Mouse (Mus musculus) brain, embryonic 14.5 days (tissue): ENCODE results near the gene Msrb3. TPM values are rescaled to one million over a fixed set of nuclear protein-coding genes. Genes with fewer than 3 reads are reported as not detected.

ENCODE experiments used
- DNase-seq: peaks from one replicate; pipeline ENCODE4 v3.0.0-alpha.2; 2011; ENCODE audit warnings: low read depth
- CTCF ChIP-seq: fragments of 200-500 bp; IDR thresholded peaks from 2 replicates; pipeline ENCODE4 v1.5.1; 2012; ENCODE audit warnings: inconsistent platforms, mild to moderate bottlenecking, moderate library complexity, borderline replicate concordance; ENCODE audit not compliant: insufficient read depth, insufficient read length; ENCODE audit errors: extremely low read depth
- POLR2A ChIP-seq: fragments of 200-500 bp; IDR thresholded peaks from 2 replicates; pipeline ENCODE4 v1.6.1; 2012; ENCODE audit warnings: mild to moderate bottlenecking, inconsistent platforms, borderline replicate concordance; ENCODE audit not compliant: poor library complexity, insufficient read depth, insufficient read length, severe bottlenecking; ENCODE audit errors: extremely low read depth
- polyA plus RNA-seq: library from polyadenylated mRNA; depleted of rRNA; stranded (reverse); fragments of >200 nt; gene quantifications from 2 replicates; pipeline ENCODE4 v1.2.3, GENCODE M21; 2012

Msrb3 gene
- polyA plus RNA-seq, 1 experiment, result 4.1 TPM

DNA sequence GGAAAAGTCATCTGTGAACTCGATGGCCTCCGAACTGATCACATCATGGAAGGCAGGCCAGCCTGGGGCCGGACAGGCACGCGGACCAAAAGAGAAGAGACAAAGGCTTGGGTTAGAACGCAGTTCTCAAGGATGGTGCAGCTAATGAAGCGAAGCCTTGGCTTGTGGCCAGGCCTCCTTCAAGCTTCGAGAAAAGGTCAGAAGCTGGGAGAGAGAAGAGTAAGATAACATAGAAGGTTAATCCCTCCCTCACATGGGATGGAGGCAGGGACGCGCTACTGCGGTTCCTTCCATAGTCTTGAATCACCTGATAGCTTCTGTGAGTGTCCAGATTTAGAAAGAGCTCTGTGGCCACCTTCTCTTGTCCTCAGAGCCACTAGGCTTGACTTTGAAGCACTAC, 107.5 kb downstream of the Msrb3 start:
- TF ChIP-seq CTCF (no peak), POLR2A (no peak)
- no peak for DNase-seq

DNA sequence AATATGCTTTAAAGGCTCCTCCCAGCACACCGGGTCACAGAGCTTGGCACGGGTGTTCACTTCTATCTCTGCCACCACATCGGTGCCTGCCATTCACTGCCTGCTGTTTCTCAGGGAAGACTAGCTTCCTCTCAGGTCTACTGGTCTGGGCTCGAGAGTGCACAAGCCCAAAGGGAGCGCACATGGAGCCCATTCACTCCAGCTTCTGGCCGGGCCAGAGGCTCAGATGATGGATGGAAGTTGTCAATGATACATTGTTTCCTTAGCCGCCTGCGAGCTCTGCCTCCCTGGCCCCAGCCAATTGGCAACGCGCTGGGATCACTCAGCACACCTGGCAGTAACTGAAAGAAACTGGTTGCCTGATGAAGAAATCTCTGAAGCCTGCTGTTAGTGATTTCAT, 111.7 kb downstream of the Msrb3 start:
- peak; percentile 44 for DNase-seq
- TF ChIP-seq CTCF, result no peak
- no peak for TF ChIP-seq POLR2A

DNA sequence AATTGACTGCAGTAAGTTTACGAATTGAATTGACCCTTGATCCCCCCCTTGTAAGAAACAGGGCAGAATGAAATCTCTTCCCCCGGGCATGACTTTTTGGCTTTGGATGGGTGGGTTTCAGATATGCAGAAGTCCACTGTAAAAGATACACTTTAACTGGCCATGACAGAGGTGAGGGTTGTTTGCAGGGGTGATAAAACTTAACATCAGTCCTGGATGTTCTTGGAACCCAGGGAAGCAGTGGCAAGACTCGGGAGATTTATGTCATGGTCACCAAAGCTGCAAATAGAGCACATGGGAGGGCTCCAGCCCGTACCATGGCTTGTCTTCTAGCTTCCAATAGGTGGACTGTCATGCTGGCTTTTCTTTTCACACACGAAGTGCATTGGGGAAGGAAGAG, 114.4 kb downstream of the Msrb3 start:
- no peak for TF ChIP-seq POLR2A
- no peak for TF ChIP-seq CTCF
- no peak for DNase-seq

DNA sequence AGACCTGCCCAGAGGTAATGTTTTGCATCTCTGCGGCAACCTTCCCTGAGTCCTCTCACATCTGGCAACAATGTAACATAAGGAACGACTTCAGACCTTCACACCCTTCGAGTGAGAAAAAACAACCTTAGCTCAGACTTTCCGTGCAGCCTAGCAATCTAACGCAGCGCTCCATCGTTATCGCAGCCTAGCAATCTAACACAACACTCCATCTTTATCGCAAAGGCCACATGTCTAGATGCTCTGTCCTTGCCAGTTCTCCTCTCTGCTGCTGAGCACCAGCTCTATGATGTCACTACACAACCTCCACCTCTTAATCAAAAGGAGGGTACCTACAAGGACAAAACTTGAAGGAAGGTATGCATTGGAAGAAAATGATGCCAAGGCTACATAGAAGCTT, 115.5 kb downstream of the Msrb3 start:
- peak; percentile 35 for DNase-seq
- no peak for TF ChIP-seq CTCF
- TF ChIP-seq POLR2A, result no peak

DNA sequence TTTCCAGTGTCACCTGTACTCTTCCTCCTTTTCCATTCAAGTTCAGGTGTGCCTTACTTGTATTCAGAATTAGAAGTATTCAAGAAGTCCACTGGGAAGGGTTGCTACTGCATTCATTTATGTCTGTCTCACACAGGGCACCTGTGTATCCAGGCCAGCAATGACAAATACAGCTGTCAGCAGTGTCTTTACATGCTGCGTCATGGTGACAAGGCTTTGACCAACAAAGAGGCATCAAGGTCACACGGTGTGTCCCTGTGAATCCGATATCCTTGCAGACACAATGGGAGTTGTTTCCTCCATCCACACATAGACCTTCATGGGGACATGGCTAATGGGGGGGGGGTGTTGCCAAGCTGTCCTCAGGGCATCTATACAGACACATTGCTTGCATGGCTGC, 121.4 kb downstream of the Msrb3 start:
- TF ChIP-seq CTCF (no peak), POLR2A (no peak)
- no peak for DNase-seq

DNA sequence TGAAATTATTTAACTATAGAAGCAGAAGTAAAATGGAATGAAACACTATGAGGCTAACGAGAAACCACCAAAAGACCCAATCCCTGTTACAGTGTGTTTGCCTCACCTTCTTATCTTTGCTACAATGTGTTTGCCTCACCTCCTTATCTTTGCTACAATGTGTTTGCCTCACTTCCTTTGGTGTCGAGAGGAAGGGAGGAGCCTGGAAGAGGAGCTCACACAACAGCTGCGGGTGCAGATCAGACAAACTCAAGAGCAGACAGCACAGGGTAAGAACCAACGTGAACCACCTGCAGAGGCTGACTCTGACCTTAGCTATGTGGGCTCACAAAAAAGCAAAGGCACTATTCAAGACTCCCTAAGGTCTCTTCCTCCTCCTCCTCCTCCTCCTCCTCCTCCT, 123.5 kb downstream of the Msrb3 start:
- no peak for DNase-seq
- no peak for TF ChIP-seq CTCF
- TF ChIP-seq POLR2A, result no peak

DNA sequence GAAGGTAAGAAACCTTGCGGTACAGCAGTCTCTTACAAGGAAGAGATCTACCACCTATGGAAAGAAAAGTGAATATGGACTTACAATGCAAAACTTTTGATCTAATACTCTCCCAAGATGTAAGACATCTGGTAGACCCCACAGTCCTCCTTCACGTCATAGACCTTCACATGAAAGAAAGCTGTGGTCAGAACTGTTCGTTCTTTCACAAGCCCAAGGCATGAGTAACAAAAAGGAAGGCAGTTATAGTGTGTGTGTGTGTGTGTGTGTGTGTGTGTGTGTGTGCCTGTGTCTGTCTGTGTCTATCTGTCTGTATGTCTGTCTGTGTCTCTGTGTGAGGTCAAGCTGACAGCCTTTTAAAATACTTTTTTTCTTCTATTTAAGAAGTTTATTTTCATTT, 131.5 kb downstream of the Msrb3 start:
- no peak for DNase-seq
- no peak for TF ChIP-seq POLR2A
- no peak for TF ChIP-seq CTCF

DNA sequence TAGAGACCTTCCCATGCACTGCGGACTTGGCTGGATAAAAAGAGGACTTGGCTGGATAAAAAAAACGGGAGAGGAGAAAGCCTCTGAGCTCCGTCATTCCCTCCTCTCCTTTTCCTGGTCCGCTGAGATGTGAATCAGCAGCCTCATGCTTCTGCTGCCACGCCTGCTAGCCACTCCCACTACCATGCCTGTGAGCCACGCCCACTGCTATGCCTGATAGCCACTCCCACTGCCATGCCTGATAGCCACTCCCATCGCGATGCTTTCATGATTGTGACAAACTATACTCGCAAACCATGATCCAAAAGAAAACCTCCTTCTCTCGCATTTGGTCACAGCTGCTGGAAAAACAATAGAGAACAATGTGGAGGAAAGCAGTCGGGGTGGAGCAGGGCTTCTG, 133.5 kb downstream of the Msrb3 start:
- TF ChIP-seq POLR2A (no peak), CTCF (no peak)
- DNase-seq, result no peak

DNA sequence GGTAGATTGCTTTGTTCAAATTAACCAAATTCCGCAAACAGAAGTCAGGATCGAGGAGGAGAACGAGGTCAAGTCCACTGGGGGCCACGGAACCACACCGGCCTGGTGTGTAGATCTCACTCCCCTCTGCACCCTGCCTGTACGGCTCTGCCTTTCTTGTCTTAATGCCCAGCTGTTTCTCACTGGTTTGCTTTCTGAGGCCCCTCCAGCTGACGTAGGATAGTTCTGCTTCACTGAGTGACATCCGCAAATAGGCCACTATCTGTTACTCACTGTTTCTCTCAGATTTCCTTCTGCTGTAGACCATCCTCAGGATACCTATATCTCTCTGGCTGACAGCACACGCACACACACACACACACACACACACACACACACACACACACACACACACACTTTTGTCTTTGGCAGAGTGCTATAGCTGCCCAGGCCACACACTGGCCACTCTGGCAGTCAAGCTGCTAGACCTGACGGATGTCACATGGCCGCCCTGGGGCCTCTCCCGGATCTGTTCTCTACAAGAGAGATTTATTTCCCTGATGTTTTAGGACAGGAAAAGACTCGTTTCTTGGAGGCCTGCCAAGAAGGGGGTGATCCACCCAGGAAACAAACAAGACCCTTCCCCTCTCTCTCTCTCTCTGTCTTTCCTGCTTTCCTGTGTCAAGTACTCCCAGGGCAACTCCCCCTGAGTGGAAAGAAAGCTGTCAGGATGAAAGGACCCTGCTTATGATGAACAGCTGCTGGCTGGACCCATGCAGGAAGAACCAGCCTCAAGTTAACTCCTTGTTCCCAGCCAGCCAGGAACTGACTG, 135.0 kb downstream of the Msrb3 start:
- DNase-seq, result peak; percentile 75
- no peak for TF ChIP-seq CTCF
- TF ChIP-seq POLR2A, result no peak

DNA sequence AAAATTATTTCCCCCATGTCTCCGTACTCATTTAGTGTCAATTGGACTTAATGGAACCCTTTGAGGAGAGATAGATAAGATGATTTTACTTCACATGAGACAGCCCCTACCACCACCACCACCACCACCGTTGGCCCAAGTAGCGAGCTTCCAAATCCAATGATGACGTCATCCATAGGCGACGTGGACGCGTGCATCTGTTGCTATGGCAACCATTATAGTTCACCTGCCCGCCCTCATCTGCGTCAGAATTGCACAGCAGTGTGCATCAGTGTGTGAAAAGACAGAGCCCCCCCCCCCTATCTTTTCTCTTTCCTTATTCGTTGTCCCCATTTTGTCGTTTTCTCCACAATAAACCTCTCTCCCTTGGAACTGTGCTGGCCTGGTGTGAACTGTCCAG, 135.9 kb downstream of the Msrb3 start:
- no peak for TF ChIP-seq POLR2A
- TF ChIP-seq CTCF, result no peak
- peak; percentile 23 for DNase-seq

DNA sequence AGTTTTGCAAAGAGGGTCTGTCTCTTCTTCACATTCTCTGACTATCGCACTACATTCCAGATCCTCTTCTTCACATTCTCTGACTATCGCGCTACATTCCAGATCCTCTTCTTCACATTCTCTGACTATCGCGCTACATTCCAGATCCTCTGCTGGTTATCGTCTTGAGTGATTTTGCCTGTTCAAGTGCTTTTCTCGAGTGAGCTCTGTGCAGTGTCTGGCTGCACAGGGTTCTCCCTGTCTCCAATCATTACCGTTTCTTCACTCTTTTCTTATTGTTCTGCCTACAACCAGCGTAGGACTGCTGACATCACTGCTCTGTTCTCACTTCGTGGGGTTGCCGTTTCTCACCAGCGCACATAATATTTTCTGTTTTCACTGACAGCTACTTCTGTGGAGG, 138.2 kb downstream of the Msrb3 start:
- DNase-seq, result no peak
- TF ChIP-seq POLR2A (no peak), CTCF (no peak)

DNA sequence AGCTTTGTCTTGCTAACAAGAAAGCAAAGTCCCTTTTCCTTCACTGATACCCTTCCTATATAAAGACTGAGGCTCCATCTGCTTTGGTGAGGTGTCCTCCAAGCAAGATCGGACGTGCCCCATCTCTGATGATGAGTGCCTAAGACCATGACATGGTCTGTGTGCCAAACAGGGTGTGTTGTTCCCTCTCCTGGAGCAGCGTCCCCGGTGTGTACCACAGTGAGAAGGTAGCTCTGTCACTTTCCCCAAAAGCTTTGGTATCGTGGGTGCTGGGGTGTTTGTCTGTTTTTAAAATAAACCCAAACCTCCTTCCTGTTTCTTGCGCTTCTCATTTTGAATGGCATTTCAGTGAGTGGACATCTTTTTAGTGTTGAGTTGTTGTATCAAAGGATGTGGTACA, 139.0 kb downstream of the Msrb3 start:
- no peak for TF ChIP-seq POLR2A
- no peak for TF ChIP-seq CTCF
- DNase-seq, result no peak

DNA sequence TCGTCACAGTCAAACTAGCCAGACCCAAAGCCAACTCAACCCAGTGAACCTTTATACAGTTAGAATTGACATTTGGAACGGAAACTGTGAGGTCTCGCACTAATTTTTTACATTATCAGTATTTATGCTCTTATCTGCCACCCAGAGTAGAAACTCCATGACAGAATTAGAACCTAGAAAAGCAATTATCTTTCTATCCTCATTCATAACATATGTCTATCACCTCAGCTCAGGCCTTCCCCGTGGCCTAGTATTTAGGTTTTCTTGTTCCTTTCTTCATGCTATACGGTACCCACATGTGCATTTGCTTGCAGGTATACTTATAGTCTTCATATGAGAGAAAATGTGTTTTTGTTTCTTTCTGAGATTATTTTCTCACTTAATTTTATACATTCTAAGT, 146.4 kb downstream of the Msrb3 start:
- no peak for DNase-seq
- no peak for TF ChIP-seq CTCF
- TF ChIP-seq POLR2A, result no peak

DNA sequence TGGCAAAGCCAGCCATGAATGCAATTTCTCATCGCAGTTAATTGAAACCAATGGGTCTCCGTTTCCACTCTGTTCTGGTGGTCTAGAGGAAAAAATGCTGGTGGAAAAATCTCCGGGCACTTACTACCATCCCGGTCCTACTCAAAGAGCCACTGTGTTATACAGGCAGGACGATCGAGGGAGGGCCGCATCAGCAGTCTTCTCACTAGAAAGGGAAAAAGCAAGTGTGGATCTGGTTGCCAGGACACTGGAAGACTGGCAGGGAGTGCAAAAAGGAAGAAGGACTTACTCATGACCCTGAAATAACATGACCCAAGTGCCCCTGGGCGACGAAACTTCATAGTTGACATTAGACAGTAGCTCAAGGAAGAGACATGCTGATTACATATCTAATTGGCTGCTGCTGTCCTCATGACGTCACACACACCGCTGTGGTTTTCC, 147.1 kb downstream of the Msrb3 start:
- TF ChIP-seq CTCF, result no peak
- no peak for TF ChIP-seq POLR2A
- DNase-seq, result peak; percentile 31
